Mouse (Mus musculus): ENCODE measurements at regions not wholly inside any gene's neighbourhood (a gene's known extent, or its start where the extent isn't known, plus 50 kb on each side); places are given as distances from the start of the nearest gene placed in this dataset.

DNA sequence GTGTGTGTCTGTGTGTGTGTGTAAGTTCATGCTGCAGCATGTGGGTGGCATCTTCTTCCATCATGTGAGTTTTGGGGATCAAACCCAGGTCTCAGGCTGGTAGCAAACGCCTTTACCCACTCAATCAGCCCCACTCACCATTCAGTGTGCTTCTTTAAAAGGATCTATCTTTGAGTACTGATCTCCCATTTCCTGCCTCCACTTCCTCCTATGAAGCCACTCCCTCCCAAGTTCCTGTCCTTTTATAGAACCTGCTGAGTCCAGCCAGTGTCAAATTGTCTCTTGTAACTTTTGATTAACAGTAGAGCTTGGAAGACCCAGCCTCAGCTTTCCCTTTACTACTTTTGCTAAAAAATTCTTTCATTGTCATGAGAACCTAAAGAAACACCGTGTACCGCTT is 73.0 kb upstream of the Pld5 start:
- intact Hi-C loops (cut with DNase I) = no loop called here
- no peak for DNase-seq (ENCODE audit: low spot score)

DNA sequence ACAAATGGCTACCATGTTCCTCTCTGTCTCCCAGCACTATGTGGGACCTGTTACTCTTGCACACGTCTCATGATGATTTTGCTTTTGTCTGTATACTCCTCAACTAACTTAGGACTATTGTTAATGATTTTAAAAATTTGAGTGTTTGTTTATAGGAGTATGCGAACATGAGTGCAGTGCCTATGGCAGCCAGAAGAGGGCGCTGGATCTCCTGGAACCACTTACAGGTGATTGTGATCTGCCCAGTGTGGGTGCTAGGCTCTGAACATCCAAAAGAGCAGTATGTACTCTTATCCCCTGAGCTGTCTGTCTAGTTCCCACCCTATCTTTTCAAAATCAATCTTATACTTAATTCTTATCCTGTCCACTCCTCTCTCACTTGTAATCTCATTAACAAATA is 56.2 kb upstream of the Pld5 start:
- no peak for DNase-seq (ENCODE audit: low spot score)
- intact Hi-C loops (cut with DNase I) = no loop called here
